Mouse (Mus musculus): Measurements from ENCODE around the gene Stox1. TPM values are rescaled to one million over a fixed set of nuclear protein-coding genes. Genes with fewer than 3 reads are reported as not detected.
"Not testable (repeated sequence)": the region's sequence is repeated elsewhere in the genome, so short reads cannot be mapped to it uniquely, and the experiment has no call there.

The Stox1 gene
- polyA plus RNA-seq, 1 experiment = not detected

DNA sequence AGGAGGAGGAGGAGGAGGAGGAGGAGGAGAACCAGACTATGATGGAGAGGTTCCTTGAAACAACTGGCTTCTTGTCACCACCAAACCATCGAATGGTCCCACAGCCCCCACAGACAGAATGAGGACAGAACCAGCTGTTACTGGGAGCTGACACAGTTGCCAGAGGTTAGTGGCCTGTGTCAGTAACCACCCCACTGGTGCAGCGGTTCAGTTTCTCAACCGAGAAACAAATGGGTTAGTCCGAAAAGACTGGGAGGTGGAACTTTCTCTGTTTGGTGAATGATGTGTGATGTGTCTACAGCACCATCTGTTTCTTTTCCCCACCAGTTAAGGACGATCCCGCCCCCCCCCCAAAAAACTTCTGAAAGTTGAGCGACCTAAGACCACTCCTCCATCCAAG lies 992 bp downstream of the Stox1 start:
- no peaks in the 10 kb centered on the region for H3K79me2 ChIP-seq (ENCODE audit: control insufficient read depth, insufficient read depth)
- H3K27me3 ChIP-seq (ENCODE audit: control insufficient read depth, insufficient read depth, insufficient read length) = peaks cover 29% of the 10 kb centered on the region
- no peaks in the 10 kb centered on the region for H3K79me3 ChIP-seq (ENCODE audit: low read depth)
- no peaks in the 10 kb centered on the region for H3K36me3 ChIP-seq (ENCODE audit: control insufficient read depth, insufficient read depth)
- no peak overlapping the region for H3K4me3 ChIP-seq (ENCODE audit: insufficient read depth, poor library complexity, severe bottlenecking)
- TF ChIP-seq CTCF (IDR thresholded peaks at IDR 0.05; ENCODE audit: control insufficient read depth, insufficient read depth, insufficient read length) (no peak), USF1 (IDR thresholded peaks at IDR 0.05; ENCODE audit: low read depth) (no peak), FOSL1 (IDR thresholded peaks at IDR 0.05; ENCODE audit: insufficient read depth, low read length, poor library complexity, severe bottlenecking) (no peak), MYOG (IDR thresholded peaks at IDR 0.05; ENCODE audit: control insufficient read depth, extremely low read depth, insufficient read length) (no peak), CEBPB (IDR thresholded peaks at IDR 0.05; ENCODE audit: low read depth) (no peak), MAX (IDR thresholded peaks at IDR 0.05) (no peak), MYOD1 (IDR thresholded peaks at IDR 0.05; ENCODE audit: control insufficient read depth, insufficient read length, low read depth) (no peak)
- no peak overlapping the region for H3ac ChIP-seq (ENCODE audit: control insufficient read depth, insufficient read length, low read depth)

DNA sequence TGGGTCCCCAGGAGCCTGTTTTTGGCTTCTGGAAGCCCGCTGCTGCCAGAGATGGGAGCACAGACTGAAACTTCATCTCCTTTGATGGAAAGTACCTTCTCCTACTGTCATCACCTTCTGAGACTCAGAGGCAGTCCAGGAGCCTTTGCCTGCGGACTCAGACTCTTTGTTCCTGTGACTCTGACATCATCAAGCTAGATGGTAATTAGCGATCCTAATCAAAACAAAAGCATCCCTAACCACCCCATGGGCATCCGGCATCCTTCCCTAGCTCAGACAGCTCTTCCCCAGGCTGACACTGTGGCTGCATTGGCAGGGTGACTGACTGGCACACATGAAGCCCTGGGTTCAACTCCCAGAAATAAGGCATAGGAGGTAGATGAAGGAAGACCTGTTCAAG lies 3.2 kb downstream of the Stox1 start:
- H3K27me3 ChIP-seq (ENCODE audit: control insufficient read depth, insufficient read depth, insufficient read length) = peaks cover 36% of the 10 kb centered on the region

DNA sequence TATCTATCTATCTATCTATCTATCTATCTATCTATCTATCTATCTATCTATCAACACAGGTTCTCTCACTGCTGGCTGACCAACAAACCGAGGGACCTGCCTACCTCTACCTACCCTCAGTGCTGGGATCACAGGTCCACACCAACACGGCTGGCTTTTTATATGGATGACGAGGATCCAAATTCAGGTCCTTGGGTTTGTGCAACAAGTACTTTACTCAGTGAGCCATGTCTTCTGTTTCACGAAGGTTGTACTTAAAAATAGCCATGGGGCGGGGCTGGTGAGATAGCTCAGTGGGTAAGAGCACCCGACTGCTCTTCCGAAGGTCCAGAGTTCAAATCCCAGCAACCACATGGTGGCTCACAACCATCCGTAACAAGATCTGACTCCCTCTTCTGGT lies 5.4 kb downstream of the Stox1 start:
- H3K79me3 ChIP-seq (ENCODE audit: low read depth); H3K36me3 ChIP-seq (ENCODE audit: control insufficient read depth, insufficient read depth); H3K4me3 ChIP-seq (ENCODE audit: insufficient read depth, poor library complexity, severe bottlenecking); H3K79me2 ChIP-seq (ENCODE audit: control insufficient read depth, insufficient read depth); H3ac ChIP-seq (ENCODE audit: control insufficient read depth, insufficient read length, low read depth): not testable (repeated sequence)
- H3K27me3 ChIP-seq (ENCODE audit: control insufficient read depth, insufficient read depth, insufficient read length) = peaks cover 32% of the 10 kb centered on the region

More for the DNA sequence above, 3.2 kb downstream of the Stox1 start:
- no peak overlapping the region for H3K4me3 ChIP-seq (ENCODE audit: insufficient read depth, poor library complexity, severe bottlenecking)
- H3K79me3 ChIP-seq (ENCODE audit: low read depth) = no peaks in the 10 kb centered on the region
- H3K79me2 ChIP-seq (ENCODE audit: control insufficient read depth, insufficient read depth) = no peaks in the 10 kb centered on the region
- H3ac ChIP-seq (ENCODE audit: control insufficient read depth, insufficient read length, low read depth) = no peak overlapping the region
- TF ChIP-seq MYOG (IDR thresholded peaks at IDR 0.05; ENCODE audit: control insufficient read depth, extremely low read depth, insufficient read length) (no peak), CEBPB (IDR thresholded peaks at IDR 0.05; ENCODE audit: low read depth) (no peak), FOSL1 (IDR thresholded peaks at IDR 0.05; ENCODE audit: insufficient read depth, low read length, poor library complexity, severe bottlenecking) (no peak), CTCF (IDR thresholded peaks at IDR 0.05; ENCODE audit: control insufficient read depth, insufficient read depth, insufficient read length) (no peak), MAX (IDR thresholded peaks at IDR 0.05) (no peak), USF1 (IDR thresholded peaks at IDR 0.05; ENCODE audit: low read depth) (no peak), MYOD1 (IDR thresholded peaks at IDR 0.05; ENCODE audit: control insufficient read depth, insufficient read length, low read depth) (no peak)
- no peaks in the 10 kb centered on the region for H3K36me3 ChIP-seq (ENCODE audit: control insufficient read depth, insufficient read depth)

DNA sequence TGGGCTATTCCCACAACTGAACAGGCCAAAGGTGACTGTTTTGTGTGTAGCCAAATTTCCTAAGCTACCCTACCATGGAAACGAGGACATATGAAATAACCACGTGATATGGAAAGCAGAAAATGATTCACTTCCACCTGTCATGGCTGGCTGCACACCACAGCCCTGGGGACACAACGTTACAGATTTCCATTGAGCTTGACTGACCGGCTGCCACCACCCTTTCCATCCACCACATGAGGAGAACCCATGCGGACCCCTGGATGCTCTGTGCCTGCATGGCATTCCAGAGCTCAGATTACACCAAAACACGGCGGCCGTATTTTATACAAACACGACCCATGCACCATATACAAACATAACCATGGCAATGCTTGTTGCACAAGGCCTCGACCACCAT lies 12.5 kb downstream of the Stox1 start:
- no peaks in the 10 kb centered on the region for H3K79me3 ChIP-seq (ENCODE audit: low read depth)
- H3K36me3 ChIP-seq (ENCODE audit: control insufficient read depth, insufficient read depth) = no peaks in the 10 kb centered on the region

DNA sequence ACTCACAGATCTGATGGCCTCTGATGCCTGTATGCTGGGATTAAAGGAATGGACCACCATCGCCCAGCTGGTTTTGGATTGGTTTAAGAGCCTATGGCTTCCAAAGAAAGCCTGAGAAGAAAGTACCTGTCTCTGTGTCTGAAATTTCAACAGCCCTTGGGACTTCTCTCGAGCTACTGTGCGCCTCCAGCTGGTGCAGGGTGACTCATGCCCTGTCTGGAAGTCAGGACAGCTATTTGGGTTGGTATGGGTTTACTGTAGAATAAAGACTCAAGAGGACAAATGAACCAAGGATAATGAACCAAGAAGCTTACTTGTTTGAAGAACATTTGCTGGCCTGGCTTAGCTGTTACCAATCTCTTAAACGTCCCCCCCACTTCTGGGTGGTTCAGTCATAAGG lies 22.3 kb downstream of the Stox1 start:
- Histone ChIP-seq H3K27me3 (ENCODE audit: control insufficient read depth, insufficient read depth, insufficient read length) (peaks cover 17% of the 10 kb centered on the region), H3K36me3 (ENCODE audit: control insufficient read depth, insufficient read depth) (no peaks in the 10 kb centered on the region), H3K79me3 (ENCODE audit: low read depth) (no peaks in the 10 kb centered on the region), H3K4me3 (ENCODE audit: insufficient read depth, poor library complexity, severe bottlenecking) (no peak overlapping the region), H3ac (ENCODE audit: control insufficient read depth, insufficient read length, low read depth) (no peak overlapping the region), H3K79me2 (ENCODE audit: control insufficient read depth, insufficient read depth) (no peaks in the 10 kb centered on the region)
- TF ChIP-seq MYOD1 (IDR thresholded peaks at IDR 0.05; ENCODE audit: control insufficient read depth, insufficient read length, low read depth) (no peak), MYOG (IDR thresholded peaks at IDR 0.05; ENCODE audit: control insufficient read depth, extremely low read depth, insufficient read length) (no peak), FOSL1 (IDR thresholded peaks at IDR 0.05; ENCODE audit: insufficient read depth, low read length, poor library complexity, severe bottlenecking) (no peak), MAX (IDR thresholded peaks at IDR 0.05) (no peak), CEBPB (IDR thresholded peaks at IDR 0.05; ENCODE audit: low read depth) (no peak), USF1 (IDR thresholded peaks at IDR 0.05; ENCODE audit: low read depth) (no peak), CTCF (IDR thresholded peaks at IDR 0.05; ENCODE audit: control insufficient read depth, insufficient read depth, insufficient read length) (no peak)

More for the DNA sequence above, 12.5 kb downstream of the Stox1 start:
- Histone ChIP-seq H3K27me3 (ENCODE audit: control insufficient read depth, insufficient read depth, insufficient read length) (peaks cover 20% of the 10 kb centered on the region), H3K4me3 (ENCODE audit: insufficient read depth, poor library complexity, severe bottlenecking) (no peak overlapping the region), H3K79me2 (ENCODE audit: control insufficient read depth, insufficient read depth) (no peaks in the 10 kb centered on the region), H3ac (ENCODE audit: control insufficient read depth, insufficient read length, low read depth) (no peak overlapping the region)
- TF ChIP-seq USF1 (IDR thresholded peaks at IDR 0.05; ENCODE audit: low read depth) (no peak), CEBPB (IDR thresholded peaks at IDR 0.05; ENCODE audit: low read depth) (no peak), MAX (IDR thresholded peaks at IDR 0.05) (no peak), MYOD1 (IDR thresholded peaks at IDR 0.05; ENCODE audit: control insufficient read depth, insufficient read length, low read depth) (no peak), FOSL1 (IDR thresholded peaks at IDR 0.05; ENCODE audit: insufficient read depth, low read length, poor library complexity, severe bottlenecking) (no peak), MYOG (IDR thresholded peaks at IDR 0.05; ENCODE audit: control insufficient read depth, extremely low read depth, insufficient read length) (no peak), CTCF (IDR thresholded peaks at IDR 0.05; ENCODE audit: control insufficient read depth, insufficient read depth, insufficient read length) (no peak)

DNA sequence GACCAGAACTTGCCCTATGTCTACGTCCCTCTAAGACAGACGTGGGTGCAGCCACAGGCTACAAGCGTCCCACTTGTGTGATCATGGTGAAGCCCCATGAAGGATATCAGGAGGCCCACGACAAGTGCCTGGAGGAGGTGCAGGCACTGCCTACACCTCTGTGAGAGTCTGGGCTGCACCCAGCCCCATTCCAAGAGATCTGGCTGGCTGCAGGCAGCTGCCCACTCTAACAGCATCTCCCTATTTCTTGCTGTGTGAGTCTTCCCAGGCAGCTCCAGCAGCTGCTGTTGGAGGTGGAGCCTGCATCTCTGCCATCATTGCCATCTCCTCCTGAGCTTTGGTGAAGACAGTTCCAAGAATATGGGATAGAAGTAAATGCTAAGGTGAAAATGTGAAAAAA lies 23.5 kb downstream of the Stox1 start:
- TF ChIP-seq MAX (IDR thresholded peaks at IDR 0.05) (no peak), CTCF (IDR thresholded peaks at IDR 0.05; ENCODE audit: control insufficient read depth, insufficient read depth, insufficient read length) (no peak), MYOG (IDR thresholded peaks at IDR 0.05; ENCODE audit: control insufficient read depth, extremely low read depth, insufficient read length) (no peak), CEBPB (IDR thresholded peaks at IDR 0.05; ENCODE audit: low read depth) (no peak), FOSL1 (IDR thresholded peaks at IDR 0.05; ENCODE audit: insufficient read depth, low read length, poor library complexity, severe bottlenecking) (no peak), USF1 (IDR thresholded peaks at IDR 0.05; ENCODE audit: low read depth) (no peak), MYOD1 (IDR thresholded peaks at IDR 0.05; ENCODE audit: control insufficient read depth, insufficient read length, low read depth) (no peak)
- no peaks in the 10 kb centered on the region for H3K79me3 ChIP-seq (ENCODE audit: low read depth)
- H3K4me3 ChIP-seq (ENCODE audit: insufficient read depth, poor library complexity, severe bottlenecking) = no peak overlapping the region
- no peak overlapping the region for H3ac ChIP-seq (ENCODE audit: control insufficient read depth, insufficient read length, low read depth)
- no peaks in the 10 kb centered on the region for H3K36me3 ChIP-seq (ENCODE audit: control insufficient read depth, insufficient read depth)
- no peaks in the 10 kb centered on the region for H3K79me2 ChIP-seq (ENCODE audit: control insufficient read depth, insufficient read depth)
- peaks cover 17% of the 10 kb centered on the region for H3K27me3 ChIP-seq (ENCODE audit: control insufficient read depth, insufficient read depth, insufficient read length)
